Mouse (Mus musculus) retina, adult 2 months (tissue): ENCODE data around the gene Ube2j2.

Experiments used
- DNase-seq: peaks from one replicate; pipeline ENCODE4 v3.0.0-alpha.2; 2012; ENCODE audit warnings: low read depth, low spot score

The Ube2j2 gene

GRCm38 (mm10) chr4:155963106-155963505 lies 19.5 kb downstream of the Ube2j2 start:
- no peak for DNase-seq

- DNase-seq = no peak
Measured at GRCm38 (mm10) chr4:155964396-155964795, 20.8 kb downstream of the Ube2j2 start.

- DNase-seq = no peak
Measured at GRCm38 (mm10) chr4:155969043-155969653, 25.5 kb downstream of the Ube2j2 start.

GRCm38 (mm10) chr4:155970286-155970685 lies 26.7 kb downstream of the Ube2j2 start:
- no peak for DNase-seq

- DNase-seq = no peak
Measured at GRCm38 (mm10) chr4:155972651-155973050, 29.0 kb downstream of the Ube2j2 start.

DNA sequence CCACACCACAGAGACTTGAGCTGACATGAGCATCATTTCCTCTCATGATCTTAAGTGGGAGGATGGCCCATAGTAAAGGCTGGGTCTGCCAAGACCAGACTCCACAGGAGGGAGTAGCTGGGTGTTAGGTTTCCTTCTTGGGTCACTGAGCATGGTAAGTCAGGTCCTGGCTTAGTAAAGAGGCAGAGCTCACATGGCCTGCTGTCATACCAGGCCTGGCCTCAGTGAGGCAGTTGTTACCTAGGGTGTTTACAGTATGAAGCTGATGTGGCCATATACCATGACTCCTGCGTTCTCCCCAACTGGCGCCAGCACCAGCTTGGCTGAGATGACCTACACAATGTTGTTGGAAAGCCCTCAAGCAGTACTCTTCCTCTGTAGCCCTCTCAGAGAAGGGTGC lies 29.6 kb downstream of the Ube2j2 start:
- DNase-seq = no peak

DNA sequence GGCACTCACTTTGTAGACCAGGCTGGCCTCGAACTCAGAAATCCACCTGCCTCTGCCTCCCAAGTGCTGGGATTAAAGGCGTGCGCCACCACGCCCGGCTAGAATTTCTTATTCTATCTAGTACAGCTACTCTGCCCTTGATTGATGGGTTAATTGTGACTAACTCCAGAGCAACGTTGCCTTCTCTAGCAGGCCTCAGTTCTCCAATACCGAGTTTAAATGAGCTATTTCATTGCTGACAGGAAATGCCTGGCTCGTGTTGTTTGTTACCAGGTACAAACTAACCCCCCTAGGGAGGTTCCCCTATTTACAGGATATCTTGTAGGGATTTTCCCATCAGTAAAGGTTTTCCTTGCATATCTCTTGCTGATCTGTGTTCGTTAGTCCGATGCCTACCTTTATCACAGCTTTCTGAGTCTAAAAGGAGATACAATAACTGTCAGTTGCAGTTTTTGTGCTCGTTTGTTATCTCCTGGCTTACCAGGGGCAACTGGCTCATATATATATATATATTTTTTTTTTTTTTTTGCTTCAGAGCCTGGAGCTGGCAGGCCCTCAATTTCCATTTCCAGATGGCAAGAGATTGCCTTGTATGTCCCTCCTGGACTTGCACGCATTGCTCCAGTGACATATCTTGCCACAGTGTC lies 37.9 kb downstream of the Ube2j2 start:
- DNase-seq = no peak

DNA sequence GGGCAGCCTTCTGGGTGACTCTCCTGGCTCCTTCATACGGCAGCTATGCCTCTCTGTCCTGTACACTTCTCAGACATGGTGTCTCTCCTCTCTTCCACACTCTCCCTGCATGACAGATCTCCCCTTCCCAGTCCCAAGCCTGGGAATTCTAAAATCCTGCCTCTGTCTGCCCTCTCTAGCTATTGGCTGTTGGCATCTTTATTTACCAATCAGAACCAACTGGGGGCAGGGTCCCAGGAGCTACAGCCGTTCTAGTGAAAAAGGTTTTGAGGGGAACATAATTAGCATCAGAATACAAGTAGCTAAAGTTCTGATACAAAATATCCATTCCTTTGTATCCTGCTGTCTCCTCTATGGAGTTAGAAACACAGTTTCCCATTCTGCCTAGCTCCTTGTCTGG lies 40.2 kb downstream of the Ube2j2 start:
- no peak for DNase-seq

DNA sequence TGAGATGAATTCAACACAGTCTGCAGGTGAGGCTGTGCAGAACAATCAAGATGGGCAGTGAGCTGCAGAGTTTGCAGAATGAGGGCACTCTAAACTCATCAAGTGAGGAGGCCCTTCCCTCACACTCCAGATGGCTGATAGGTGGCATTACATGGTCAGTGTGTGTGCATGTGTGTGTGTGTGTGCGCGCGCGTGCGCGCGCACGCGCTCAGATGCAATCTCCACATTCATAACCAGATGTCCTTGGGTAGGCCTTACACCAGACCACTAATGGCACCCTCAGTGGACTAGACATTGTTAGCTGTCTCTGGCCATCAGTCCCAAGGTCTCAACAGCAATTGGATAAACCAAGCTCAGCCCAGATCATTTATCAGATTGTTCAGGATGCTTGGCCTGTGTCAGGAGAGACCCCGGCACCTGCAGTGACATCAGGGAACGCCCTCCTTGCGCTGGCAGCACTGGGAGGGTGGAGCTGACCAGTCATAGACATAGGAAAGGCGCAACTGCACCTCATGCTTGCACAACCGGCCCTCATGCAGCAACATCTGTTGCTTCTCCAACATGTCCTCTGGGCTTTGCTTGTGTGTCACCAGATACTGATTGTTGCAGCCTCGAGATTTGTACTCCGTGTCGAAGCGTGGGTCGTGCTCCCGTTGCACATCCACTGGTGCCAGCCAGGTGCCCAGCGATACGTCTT lies 47.7 kb downstream of the Ube2j2 start:
- no peak for DNase-seq

DNA sequence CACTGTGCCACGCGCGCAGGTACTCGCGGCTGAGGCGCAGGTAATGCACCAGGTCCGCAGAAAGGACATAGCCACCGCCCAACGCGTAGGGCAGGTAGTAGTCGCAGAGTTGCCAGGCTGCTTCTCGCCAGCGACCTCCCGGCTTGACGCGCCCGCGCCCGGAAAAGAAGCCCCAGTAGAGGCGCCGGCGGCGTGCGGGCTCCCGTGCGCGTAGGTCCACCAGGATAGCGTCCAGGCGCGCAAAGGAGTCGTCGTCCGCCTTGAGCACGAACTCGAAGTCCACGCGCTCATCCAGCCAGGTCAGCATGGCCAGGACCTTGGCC lies 48.2 kb downstream of the Ube2j2 start:
- DNase-seq = no peak

DNA sequence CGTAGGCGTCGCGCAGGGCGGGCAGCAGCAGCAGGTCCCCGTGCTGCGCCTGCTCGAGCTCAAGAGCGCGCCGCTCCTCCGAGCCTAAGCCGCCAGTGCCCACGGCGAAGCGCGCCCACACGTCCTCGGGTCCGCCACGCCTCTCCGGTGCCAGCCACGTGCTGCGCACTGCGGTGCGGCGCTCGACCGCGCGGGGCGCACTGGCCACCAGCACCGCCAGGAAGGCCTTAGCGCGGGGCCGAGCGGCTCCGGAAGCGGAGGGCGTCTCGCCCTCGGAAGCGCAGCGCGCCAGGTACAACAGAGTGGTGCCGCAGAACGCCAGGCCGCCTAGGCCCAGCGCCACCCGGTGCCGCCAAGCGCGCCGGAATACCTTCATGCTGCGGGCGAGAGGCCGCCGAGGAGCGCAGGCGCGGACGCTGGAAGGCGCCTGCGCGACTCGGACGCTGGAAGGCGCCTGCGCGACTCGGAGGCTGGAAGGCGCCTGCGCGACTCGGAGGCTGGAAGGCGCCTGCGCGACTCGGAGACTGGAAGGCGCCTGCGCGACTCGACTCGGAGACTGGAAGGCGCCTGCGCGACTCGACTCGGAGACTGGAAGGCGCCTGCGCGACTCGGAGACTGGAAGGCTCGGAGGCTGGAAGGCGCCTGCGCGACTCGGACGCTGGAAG lies 48.7 kb downstream of the Ube2j2 start, which contains the start of the genes B3galt6 and Sdf4:
Gene B3galt6, minus strand, starts transcription at position 409 of the 665 bp plus-strand sequence.
Gene Sdf4, plus strand, starts transcription at position 632 of the 665 bp plus-strand sequence.
- peak; percentile 89 for DNase-seq

DNA sequence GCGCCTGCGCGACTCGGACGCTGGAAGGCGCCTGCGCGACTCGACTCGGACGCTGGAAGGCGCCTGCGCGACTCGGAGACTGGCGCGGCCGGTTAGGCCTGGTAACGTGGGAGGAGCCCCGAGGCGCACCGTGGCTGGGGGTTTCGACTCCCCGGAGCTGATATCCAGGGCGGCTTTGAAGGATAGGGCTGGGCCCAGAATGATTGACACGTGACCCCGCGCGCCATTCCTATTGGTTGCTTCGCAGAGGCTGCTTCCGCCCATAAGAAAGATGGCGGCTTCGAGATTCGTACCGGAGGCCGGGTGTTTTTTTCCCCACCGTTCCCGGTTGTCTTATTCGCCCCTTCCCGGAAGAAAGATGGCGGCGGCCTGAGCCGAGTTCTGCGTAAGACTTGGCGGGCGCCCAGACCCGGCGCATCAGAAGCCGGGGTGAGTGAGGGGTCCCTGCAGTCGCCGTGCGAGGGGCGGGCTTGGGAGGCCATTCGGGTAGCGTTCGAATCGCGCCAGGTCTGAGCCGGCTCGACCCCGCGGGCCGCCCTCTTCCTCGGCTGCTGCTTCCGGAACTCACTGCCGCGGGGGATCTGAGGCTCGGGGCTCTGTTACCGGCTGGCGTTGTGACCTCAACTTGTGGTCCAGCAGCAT lies 49.4 kb downstream of the Ube2j2 start:
- DNase-seq = peak; percentile 90

DNA sequence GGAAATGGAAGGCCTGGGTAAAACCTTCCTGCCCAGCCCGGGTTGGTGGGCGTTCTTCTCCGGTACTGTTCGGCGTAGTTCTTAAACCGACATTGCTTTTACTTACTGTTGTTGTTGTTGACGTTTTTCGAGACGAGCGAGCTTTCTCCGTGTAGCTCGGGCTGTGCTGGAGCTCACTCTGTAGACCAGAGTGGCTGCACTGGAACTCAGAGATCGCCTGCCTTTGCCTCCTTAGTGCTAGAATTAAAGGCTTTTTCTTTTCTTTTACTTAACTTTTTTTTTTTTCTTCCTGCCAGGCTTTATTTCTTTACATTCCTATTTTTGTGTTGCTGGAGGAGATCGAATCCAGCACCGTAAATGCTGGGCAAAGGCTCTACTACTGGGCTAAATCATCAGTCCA lies 50.0 kb downstream of the Ube2j2 start:
- DNase-seq = no peak

DNA sequence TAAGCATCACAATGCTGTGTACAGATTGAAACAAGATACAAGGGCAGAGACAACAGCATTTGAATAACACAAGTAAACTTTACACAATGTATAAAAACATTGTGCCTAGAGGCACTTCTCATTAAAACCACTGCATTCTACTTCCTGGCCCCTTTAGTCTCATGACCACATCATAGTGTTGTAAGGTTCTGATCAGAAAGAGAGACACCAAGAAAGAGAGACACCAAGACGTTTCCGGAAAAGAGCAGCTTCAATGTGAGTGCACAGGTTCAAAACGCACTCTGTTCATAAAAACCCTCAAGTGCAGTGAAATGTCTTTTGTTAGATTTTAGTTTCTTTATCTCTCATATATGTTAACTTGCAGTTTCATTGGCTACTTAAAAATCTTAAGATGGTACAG lies 60.5 kb downstream of the Ube2j2 start:
- DNase-seq = no peak

- no peak for DNase-seq
Measured at GRCm38 (mm10) chr4:156008369-156008768, 64.7 kb downstream of the Ube2j2 start.
